Mouse (Mus musculus) myocyte (in vitro differentiated cells): ENCODE data around the gene March1.

Experiments
- E2F4 ChIP-seq: IDR thresholded peaks from one replicate; pipeline ENCODE4 v1.6.1; 2011; ENCODE audit warnings: mild to moderate bottlenecking, control low read depth, moderate library complexity; ENCODE audit not compliant: insufficient read depth
- MAX ChIP-seq: IDR thresholded peaks from one replicate; pipeline ENCODE4 v1.6.1; 2011; ENCODE audit warnings: low read depth, mild to moderate bottlenecking, control low read depth
- MYOD1 ChIP-seq, 3 experiments: IDR thresholded peaks; one replicate each; pipeline ENCODE4 v1.6.1; 2011; ENCODE audit warnings: control low read depth in 2 of 3, low read depth in 2 of 3, mild to moderate bottlenecking in 2 of 3, moderate library complexity in 1 of 3; ENCODE audit not compliant: insufficient read length in 2 of 3, control insufficient read depth in 1 of 3
- MYOG ChIP-seq, 3 experiments: IDR thresholded peaks; one replicate each; pipeline ENCODE4 v1.6.1; 2011; ENCODE audit warnings: control low read depth in 2 of 3, low read depth in 2 of 3, mild to moderate bottlenecking in 2 of 3; ENCODE audit not compliant: insufficient read length in 2 of 3, control insufficient read depth in 1 of 3, insufficient read depth in 1 of 3
- POLR2A ChIP-seq: IDR thresholded peaks from one replicate; pipeline ENCODE4 v1.6.1; 2011; ENCODE audit warnings: low read depth, mild to moderate bottlenecking, control low read depth, moderate library complexity; ENCODE audit not compliant: insufficient read length
- POLR2AphosphoS2 ChIP-seq: IDR thresholded peaks from one replicate; pipeline ENCODE4 v1.6.1; 2011; ENCODE audit warnings: low read depth, control low read depth; ENCODE audit not compliant: insufficient read length
- TCF3 ChIP-seq: IDR thresholded peaks from one replicate; pipeline ENCODE4 v1.6.1; 2011; ENCODE audit warnings: low read depth, control low read depth; ENCODE audit not compliant: insufficient read length
- USF1 ChIP-seq: IDR thresholded peaks from one replicate; pipeline ENCODE4 v1.6.1; 2011; ENCODE audit warnings: low read depth, mild to moderate bottlenecking, control low read depth, moderate library complexity

GRCm38 (mm10) chr8:66469821-66470220, 852.1 kb downstream of the March1 start:
- TF ChIP-seq TCF3: no peak
- no peak for TF ChIP-seq POLR2A
- TF ChIP-seq MYOD1 (IDR thresholded peaks at IDR 0.05; ENCODE audit: control insufficient read depth in 1 of 3, insufficient read length in 2 of 3, low read depth in 2 of 3): no peak
- TF ChIP-seq MAX: no peak
- no peak for TF ChIP-seq E2F4
- no peak for TF ChIP-seq POLR2AphosphoS2
- no peak for TF ChIP-seq MYOG (IDR thresholded peaks at IDR 0.05; ENCODE audit: control insufficient read depth in 1 of 3, insufficient read depth in 1 of 3, insufficient read length in 2 of 3, low read depth in 2 of 3)
- TF ChIP-seq USF1: no peak
